Mouse (Mus musculus) midbrain, embryonic 15.5 days (tissue): ENCODE measurements around the gene Cyth3. TPM values are rescaled to one million over a fixed set of nuclear protein-coding genes. Genes with fewer than 3 reads are reported as not detected.

Source experiments
- ATAC-seq: fragments of 200-750 bp; cut with Nextera tagmentation; replicated peaks from 2 replicates; pipeline ENCODE4 v1.8.0; 2017; ENCODE audit warnings: moderate TSS enrichment
- H3K27ac ChIP-seq: fragments of 300-500 bp; sonication (generic); 2 replicates; pipeline ENCODE4 v1.5.1; 2015; ENCODE audit warnings: mild to moderate bottlenecking, inconsistent platforms
- H3K27me3 ChIP-seq: fragments of 300-500 bp; sonication (generic); replicated peaks from 2 replicates; pipeline ENCODE4 v1.6.1; 2015; ENCODE audit warnings: inconsistent platforms
- H3K36me3 ChIP-seq: fragments of 300-500 bp; sonication (generic); replicated peaks from 2 replicates; pipeline ENCODE4 v1.6.1; 2015; ENCODE audit warnings: inconsistent platforms
- H3K4me1 ChIP-seq: fragments of 300-500 bp; sonication (generic); 2 replicates; pipeline ENCODE4 v1.6.1; 2015; ENCODE audit warnings: inconsistent platforms
- H3K4me2 ChIP-seq: fragments of 300-500 bp; sonication (generic); 2 replicates; pipeline ENCODE4 v1.6.1; 2015; ENCODE audit warnings: inconsistent platforms, mild to moderate bottlenecking, moderate library complexity
- H3K4me3 ChIP-seq: fragments of 300-500 bp; sonication (generic); 2 replicates; pipeline ENCODE4 v1.5.1; 2015; ENCODE audit warnings: mild to moderate bottlenecking, inconsistent platforms
- H3K9ac ChIP-seq: fragments of 300-500 bp; sonication (generic); 2 replicates; pipeline ENCODE4 v1.6.1; 2015; ENCODE audit warnings: mild to moderate bottlenecking, inconsistent platforms
- H3K9me3 ChIP-seq: fragments of 300-500 bp; sonication (generic); 2 replicates; pipeline ENCODE4 v1.6.1; 2016; ENCODE audit warnings: inconsistent platforms
- WGBS: fragments of 180-500 bp; shearing (Covaris S2); methylation state at CpG from one replicate; pipeline ENCODE4 v1.1.7; 2015; ENCODE audit warnings: mixed read lengths; 5-methylcytosine and 5-hydroxymethylcytosine counted together
- polyA plus RNA-seq: library from polyadenylated mRNA; unstranded; fragments of >200 nt; fragmentation: Nextera tagmentation; extraction: Ambion mirVana; gene quantifications from 2 replicates; pipeline ENCODE4 v1.2.1, GENCODE M21; 2015

Cyth3 gene
- polyA plus RNA-seq, 1 experiment from 2014 or later: 39.1 TPM

DNA sequence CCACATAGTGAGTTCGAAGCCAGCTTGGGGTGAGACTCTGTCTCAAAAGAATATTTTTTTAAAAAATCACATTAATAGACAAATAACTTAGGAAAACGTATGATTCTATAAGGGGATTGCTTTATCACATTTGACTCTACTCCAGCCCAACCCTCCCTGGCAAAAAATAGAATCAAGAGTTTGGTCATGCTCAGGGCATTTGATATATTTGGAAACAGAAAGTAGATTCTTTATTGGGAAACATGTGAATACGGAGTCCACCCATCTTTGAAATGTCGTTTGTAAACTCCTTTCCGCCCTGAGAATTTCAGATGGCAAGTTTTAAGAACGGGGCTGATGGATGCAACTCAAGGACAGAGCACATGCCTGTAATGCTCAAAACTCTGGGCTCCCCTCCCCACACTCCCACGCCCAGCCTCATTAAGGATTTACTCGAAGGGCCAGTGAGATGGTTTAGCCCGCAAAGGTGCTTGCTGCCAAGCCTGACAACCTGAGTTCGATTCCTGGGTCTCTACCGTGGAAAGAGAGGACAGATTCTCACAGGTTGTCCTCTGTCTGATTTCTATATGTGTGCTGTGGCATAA lies 28.6 kb upstream of the Cyth3 start:
- 90% methylated on average over 11 of the region's 11 CpGs for WGBS
- H3K4me1 ChIP-seq: peaks cover 7% of the 10 kb centered on the region; the same call in 1 of the 2 replicates
- no peaks in the 10 kb centered on the region for H3K27me3 ChIP-seq
- no peak overlapping the region for H3K9ac ChIP-seq
- H3K4me2 ChIP-seq: no peak overlapping the region
- H3K36me3 ChIP-seq: no peaks in the 10 kb centered on the region
- no peak for ATAC-seq
- H3K9me3 ChIP-seq: no peaks in the 10 kb centered on the region
- no peak overlapping the region for H3K27ac ChIP-seq
- H3K4me3 ChIP-seq: no peak overlapping the region

- Histone ChIP-seq H3K4me3 (no peak overlapping the region), H3K4me2 (no peak overlapping the region), H3K9ac (no peak overlapping the region), H3K27ac (no peak overlapping the region), H3K9me3 (no peaks in the 10 kb centered on the region), H3K36me3 (no peaks in the 10 kb centered on the region), H3K27me3 (no peaks in the 10 kb centered on the region), H3K4me1 (0 out of 2 replicates have a peak, but pooled peaks cover under 1% of the 10 kb centered on the region)
- no peak for ATAC-seq
- WGBS: 83% methylated on average over 3 of the region's 3 CpGs
Measured at GRCm38 (mm10) chr5:143594291-143595065, 27.8 kb upstream of the Cyth3 start.

GRCm38 (mm10) chr5:143602051-143602450 lies 20.2 kb upstream of the Cyth3 start:
- Histone ChIP-seq H3K4me2 (no peak overlapping the region), H3K4me3 (no peak overlapping the region), H3K9me3 (no peaks in the 10 kb centered on the region), H3K27ac (no peak overlapping the region), H3K27me3 (no peaks in the 10 kb centered on the region), H3K9ac (no peak overlapping the region), H3K4me1 (no peaks in the 10 kb centered on the region), H3K36me3 (no peaks in the 10 kb centered on the region)
- no peak for ATAC-seq
- WGBS: 62% methylated on average over 10 of the region's 10 CpGs

DNA sequence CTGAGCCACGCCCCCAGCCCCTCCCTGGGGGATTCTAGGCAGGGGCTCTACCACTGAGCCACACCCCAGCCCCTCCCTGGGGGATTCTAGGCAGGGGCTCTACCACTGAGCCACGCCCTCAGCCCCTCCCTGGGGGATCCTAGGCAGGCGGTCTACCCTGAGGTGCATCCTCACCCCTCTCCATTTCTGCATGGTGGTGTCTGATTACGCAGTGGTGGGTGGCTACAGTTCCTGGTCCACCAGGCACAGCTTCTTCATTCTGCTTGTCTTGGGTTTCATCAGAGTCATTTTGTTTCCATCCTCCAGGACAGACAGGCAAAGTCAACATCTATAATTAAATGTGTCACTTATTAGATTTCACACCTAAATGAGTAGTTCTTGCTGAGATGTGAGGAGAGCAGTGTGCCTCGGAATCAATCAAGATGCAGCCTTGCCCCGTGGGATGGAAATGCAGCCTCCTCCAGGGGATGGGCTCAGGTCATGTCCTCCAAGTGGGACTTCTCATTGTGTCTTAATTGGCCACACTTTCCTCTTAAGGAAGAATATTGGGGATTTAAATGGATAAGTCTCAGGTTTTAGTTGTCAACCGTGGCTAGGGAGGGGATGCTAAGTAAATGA lies 18.0 kb upstream of the Cyth3 start:
- ATAC-seq: no peak
- H3K9ac ChIP-seq: no peak overlapping the region
- 64% methylated on average over 7 of the region's 7 CpGs for WGBS
- no peaks in the 10 kb centered on the region for H3K9me3 ChIP-seq
- H3K36me3 ChIP-seq: no peaks in the 10 kb centered on the region
- H3K27ac ChIP-seq: no peak overlapping the region
- no peak overlapping the region for H3K4me2 ChIP-seq
- H3K4me3 ChIP-seq: no peak overlapping the region
- no peaks in the 10 kb centered on the region for H3K27me3 ChIP-seq
- no peaks in the 10 kb centered on the region for H3K4me1 ChIP-seq

DNA sequence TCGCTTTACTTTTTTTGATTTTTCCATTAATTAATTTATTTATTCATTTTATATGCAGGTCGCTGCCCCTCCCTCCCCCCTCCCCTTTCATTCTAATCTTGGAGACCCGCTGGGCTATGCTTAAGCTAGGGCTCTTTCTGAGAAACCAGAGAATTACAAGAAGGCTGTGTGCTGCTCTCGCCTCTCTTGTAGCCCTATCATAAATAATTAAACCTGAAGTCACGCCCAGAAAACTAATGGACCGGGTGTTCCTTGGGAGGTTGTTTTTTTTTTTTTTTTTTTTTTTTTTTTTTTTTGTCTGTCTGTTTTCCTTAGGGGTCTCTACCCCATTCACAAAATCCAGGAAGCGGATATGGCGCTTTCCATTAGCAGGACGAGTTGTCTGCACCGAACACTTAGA lies 15.5 kb upstream of the Cyth3 start:
- no peaks in the 10 kb centered on the region for H3K27me3 ChIP-seq
- no peaks in the 10 kb centered on the region for H3K4me1 ChIP-seq
- no peaks in the 10 kb centered on the region for H3K36me3 ChIP-seq
- no peak overlapping the region for H3K27ac ChIP-seq
- H3K4me2 ChIP-seq: no peak overlapping the region
- no peaks in the 10 kb centered on the region for H3K9me3 ChIP-seq
- no peak overlapping the region for H3K9ac ChIP-seq
- no peak overlapping the region for H3K4me3 ChIP-seq
- 89% methylated on average over 10 of the region's 10 CpGs for WGBS
- ATAC-seq: no peak

DNA sequence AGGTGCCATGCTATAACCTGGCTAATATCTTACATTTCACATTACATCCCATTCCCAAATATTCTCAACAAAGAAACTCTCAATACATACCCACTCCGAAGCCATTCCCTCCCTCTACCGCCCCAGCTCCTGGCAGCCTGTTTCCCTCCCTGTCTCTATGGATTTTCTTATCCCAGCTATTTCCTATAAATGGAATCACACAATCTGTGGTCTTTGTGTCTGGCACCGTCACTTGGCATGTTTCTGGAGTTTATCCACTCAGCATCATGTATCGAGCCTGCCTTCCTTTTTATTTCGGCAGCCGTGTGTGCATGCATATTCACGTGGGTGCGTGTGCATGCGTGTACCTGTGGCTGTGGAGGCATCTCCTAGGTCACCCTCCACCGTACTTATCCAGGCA lies 14.1 kb upstream of the Cyth3 start:
- WGBS: 91% methylated on average over 10 of the region's 10 CpGs
- H3K4me3 ChIP-seq: no peak overlapping the region
- no peaks in the 10 kb centered on the region for H3K27me3 ChIP-seq
- no peak overlapping the region for H3K4me2 ChIP-seq
- no peaks in the 10 kb centered on the region for H3K9me3 ChIP-seq
- H3K36me3 ChIP-seq: no peaks in the 10 kb centered on the region
- H3K9ac ChIP-seq: no peak overlapping the region
- no peak for ATAC-seq
- H3K4me1 ChIP-seq: no peaks in the 10 kb centered on the region
- no peak overlapping the region for H3K27ac ChIP-seq

- H3K4me2 ChIP-seq: no peak overlapping the region
- 79% methylated on average over 7 of the region's 7 CpGs for WGBS
- H3K9me3 ChIP-seq: no peaks in the 10 kb centered on the region
- H3K9ac ChIP-seq: no peak overlapping the region
- no peak for ATAC-seq
- no peaks in the 10 kb centered on the region for H3K36me3 ChIP-seq
- no peak overlapping the region for H3K4me3 ChIP-seq
- H3K27me3 ChIP-seq: no peaks in the 10 kb centered on the region
- no peak overlapping the region for H3K27ac ChIP-seq
- H3K4me1 ChIP-seq: no peaks in the 10 kb centered on the region
Measured at GRCm38 (mm10) chr5:143611954-143612353, 10.3 kb upstream of the Cyth3 start.

- Histone ChIP-seq H3K9me3 (no peaks in the 10 kb centered on the region), H3K27ac (no peak overlapping the region), H3K4me2 (no peak overlapping the region), H3K4me3 (no peak overlapping the region), H3K27me3 (no peaks in the 10 kb centered on the region), H3K36me3 (no peaks in the 10 kb centered on the region), H3K9ac (no peak overlapping the region), H3K4me1 (0 out of 2 replicates have a peak, but pooled peaks cover 5% of the 10 kb centered on the region)
- no peak for ATAC-seq
- 60% methylated on average over 4 of the region's 4 CpGs for WGBS
Measured at GRCm38 (mm10) chr5:143613265-143613664, 9.0 kb upstream of the Cyth3 start.

- Histone ChIP-seq H3K27ac (no peak overlapping the region), H3K9me3 (no peaks in the 10 kb centered on the region), H3K4me2 (no peak overlapping the region), H3K9ac (no peak overlapping the region), H3K4me1 (0 out of 2 replicates have a peak, but pooled peaks cover 5% of the 10 kb centered on the region), H3K27me3 (no peaks in the 10 kb centered on the region), H3K4me3 (no peak overlapping the region), H3K36me3 (no peaks in the 10 kb centered on the region)
- no peak for ATAC-seq
- WGBS: 73% methylated on average over 5 of the region's 5 CpGs
Measured at GRCm38 (mm10) chr5:143614519-143614918, 7.7 kb upstream of the Cyth3 start.

- Histone ChIP-seq H3K4me3 (no peak overlapping the region), H3K4me2 (no peak overlapping the region), H3K27me3 (no peaks in the 10 kb centered on the region), H3K9ac (no peak overlapping the region), H3K9me3 (no peaks in the 10 kb centered on the region), H3K27ac (no peak overlapping the region), H3K36me3 (no peaks in the 10 kb centered on the region), H3K4me1 (peaks cover 5% of the 10 kb centered on the region; the same call in 1 of the 2 replicates)
- no peak for ATAC-seq
- 76% methylated on average over 2 of the region's 2 CpGs for WGBS
Measured at GRCm38 (mm10) chr5:143615353-143615752, 6.9 kb upstream of the Cyth3 start.

DNA sequence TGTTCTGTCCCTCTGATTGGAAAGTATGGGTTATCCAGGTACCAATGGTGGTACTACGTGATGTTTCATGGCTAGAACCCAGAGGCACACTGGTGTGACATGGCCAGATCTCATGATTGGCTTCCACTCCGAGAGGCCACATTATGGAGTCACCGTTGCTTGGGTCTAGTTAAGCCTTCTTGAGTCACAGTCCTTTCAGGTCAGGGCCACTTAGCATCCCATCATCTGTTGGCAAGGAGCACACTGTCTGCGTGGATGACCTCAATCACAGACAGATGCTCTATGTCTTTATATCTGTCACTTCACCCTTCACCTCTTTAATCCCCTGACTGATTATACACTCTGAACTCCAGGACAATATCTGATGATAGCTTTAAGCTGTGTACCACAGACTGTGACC lies 6.1 kb upstream of the Cyth3 start:
- ATAC-seq: no peak
- no peak overlapping the region for H3K9ac ChIP-seq
- no peak overlapping the region for H3K4me3 ChIP-seq
- H3K4me2 ChIP-seq: no peak overlapping the region
- no peaks in the 10 kb centered on the region for H3K36me3 ChIP-seq
- WGBS: 85% methylated on average over 4 of the region's 4 CpGs
- peaks cover 11% of the 10 kb centered on the region for H3K4me1 ChIP-seq
- no peaks in the 10 kb centered on the region for H3K27me3 ChIP-seq
- H3K27ac ChIP-seq: no peak overlapping the region
- H3K9me3 ChIP-seq: no peaks in the 10 kb centered on the region

DNA sequence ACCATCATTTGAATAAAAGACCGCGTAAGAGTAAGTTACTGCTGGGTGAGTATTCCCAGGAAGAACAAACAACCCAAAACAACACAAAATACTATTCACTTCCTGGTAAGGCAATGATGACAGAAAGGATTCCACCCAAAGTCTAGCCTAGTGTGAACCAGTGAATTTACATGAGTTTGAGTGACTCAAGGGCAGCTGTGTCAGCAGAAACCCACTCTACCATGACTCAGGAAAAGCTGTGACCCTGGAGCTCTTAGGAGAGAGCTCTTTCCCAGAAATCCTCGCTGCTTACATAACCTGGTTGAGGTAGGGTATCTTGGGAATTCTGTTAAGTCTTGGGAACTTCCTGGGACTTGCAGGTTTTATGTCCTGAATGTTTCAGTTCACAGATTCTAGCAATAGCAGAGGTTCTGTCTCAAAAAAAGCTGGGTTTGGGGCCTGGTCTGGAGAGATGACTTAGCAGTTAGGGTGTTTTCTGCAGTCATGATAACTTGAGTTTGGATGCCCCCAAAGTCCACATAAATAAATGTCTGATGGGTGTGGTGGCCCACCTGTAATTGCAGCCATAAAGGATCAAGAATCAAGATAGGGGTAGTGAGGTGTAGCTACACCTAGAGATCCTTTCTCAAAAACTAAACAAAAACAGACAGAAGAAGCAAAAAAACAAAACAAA lies 5.5 kb upstream of the Cyth3 start:
- Histone ChIP-seq H3K4me3 (no peak overlapping the region), H3K4me1 (peaks cover 11% of the 10 kb centered on the region), H3K36me3 (no peaks in the 10 kb centered on the region), H3K9me3 (no peaks in the 10 kb centered on the region), H3K4me2 (no peak overlapping the region), H3K27ac (no peak overlapping the region), H3K9ac (no peak overlapping the region), H3K27me3 (no peaks in the 10 kb centered on the region)
- no peak for ATAC-seq
- 93% methylated on average over 3 of the region's 3 CpGs for WGBS
